Mouse (Mus musculus) liver, postnatal 0 days (tissue): ENCODE measurements at regions not wholly inside any gene's neighbourhood (a gene's known extent, or its start where the extent isn't known, plus 50 kb on each side); places are given as distances from the start of the nearest gene placed in this dataset.
A peak's percentile ranks its signal among the peaks of the same experiment; 100 is the strongest.

Experiments
- ATAC-seq: fragments of 200-750 bp; cut with Nextera tagmentation; 2 replicates; pipeline ENCODE4 v1.8.0; 2017; ENCODE audit warnings: mild to moderate bottlenecking, moderate library complexity
- DNase-seq: peaks from one replicate; pipeline ENCODE4 v3.0.0-alpha.2; 2016
- H3K27ac ChIP-seq: fragments of 300-500 bp; sonication (generic); 2 replicates; pipeline ENCODE4 v1.5.1; 2014; ENCODE audit warnings: antibody characterized with exemption, moderate library complexity, mild to moderate bottlenecking, low read depth
- H3K27me3 ChIP-seq: fragments of 300-500 bp; sonication (generic); 2 replicates; pipeline ENCODE4 v1.6.1; 2014; ENCODE audit warnings: low read length, control low read depth, mixed read lengths; ENCODE audit not compliant: insufficient read depth
- H3K36me3 ChIP-seq: fragments of 300-500 bp; sonication (generic); replicated peaks from 2 replicates; pipeline ENCODE4 v1.6.1; 2014; ENCODE audit warnings: mild to moderate bottlenecking, control low read depth, low read length, moderate library complexity, mixed read lengths; ENCODE audit not compliant: insufficient read depth
- H3K4me1 ChIP-seq: fragments of 300-500 bp; sonication (generic); 2 replicates; pipeline ENCODE4 v1.6.1; 2014; ENCODE audit warnings: antibody characterized with exemption, mild to moderate bottlenecking, control low read depth; ENCODE audit not compliant: insufficient read depth
- H3K4me2 ChIP-seq: fragments of 300-500 bp; sonication (generic); 2 replicates; pipeline ENCODE4 v1.6.1; 2014; ENCODE audit warnings: low read depth, mild to moderate bottlenecking, low read length, moderate library complexity, mixed read lengths
- H3K4me3 ChIP-seq: fragments of 300-500 bp; sonication (generic); 2 replicates; pipeline ENCODE4 v1.5.1; 2014; ENCODE audit warnings: low read depth, low read length
- H3K9ac ChIP-seq: fragments of 300-500 bp; sonication (generic); replicated peaks from 2 replicates; pipeline ENCODE4 v1.6.1; 2014; ENCODE audit warnings: mild to moderate bottlenecking, moderate library complexity
- H3K9me3 ChIP-seq: fragments of 300-500 bp; sonication (generic); 2 replicates; pipeline ENCODE4 v1.6.1; 2016; ENCODE audit warnings: mild to moderate bottlenecking, control low read depth, low read length, mixed read lengths
- CTCF ChIP-seq: sonication (generic); IDR thresholded peaks from 2 replicates; pipeline ENCODE4 v1.5.1; 2016; ENCODE audit warnings: antibody characterized with exemption, low read depth
- EP300 ChIP-seq: IDR thresholded peaks from 2 replicates; pipeline ENCODE4 v1.6.1; 2016; ENCODE audit warnings: antibody characterized with exemption, low read depth, mild to moderate bottlenecking
- WGBS: fragments of 180-500 bp; shearing (Covaris S2); extraction: QIAGEN DNeasy Blood & Tissue Kit; methylation state at CpG from one replicate; pipeline ENCODE4 v1.1.7; 2014; ENCODE audit not compliant: insufficient replicate concordance; 5-methylcytosine and 5-hydroxymethylcytosine counted together

DNA sequence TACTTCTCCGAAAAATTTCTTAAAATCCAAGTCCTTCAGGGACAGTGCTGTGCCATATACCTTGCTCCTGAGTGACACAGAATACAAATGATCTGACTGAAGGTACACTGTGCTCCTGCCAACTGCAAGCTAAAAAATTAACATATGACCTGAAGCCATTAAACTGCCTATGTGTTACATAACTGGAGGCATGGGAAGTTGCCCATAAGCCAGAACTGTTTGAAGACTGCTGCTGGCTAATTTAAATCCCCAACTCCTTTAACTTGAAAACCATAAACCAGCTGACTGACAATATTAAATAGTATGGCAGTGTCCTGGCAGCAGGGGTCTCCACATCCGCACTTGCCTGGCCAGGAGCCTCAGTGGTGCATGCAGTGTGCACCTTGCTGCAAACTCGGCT lies 68.9 kb upstream of the Ak4 start:
- no peaks in the 10 kb centered on the region for H3K27me3 ChIP-seq
- H3K4me3 ChIP-seq, result no peak overlapping the region
- DNase-seq (no peak), ATAC-seq (no peak)
- no peak for TF ChIP-seq CTCF
- TF ChIP-seq EP300, result no peak
- H3K9ac ChIP-seq, result no peak overlapping the region
- no peak overlapping the region for H3K4me2 ChIP-seq
- no peak overlapping the region for H3K27ac ChIP-seq
- 87% methylated on average over 3 of the region's 3 CpGs for WGBS
- H3K9me3 ChIP-seq, result no peaks in the 10 kb centered on the region
- H3K36me3 ChIP-seq, result peaks cover 16% of the 10 kb centered on the region
- peaks cover 19% of the 10 kb centered on the region for H3K4me1 ChIP-seq

DNA sequence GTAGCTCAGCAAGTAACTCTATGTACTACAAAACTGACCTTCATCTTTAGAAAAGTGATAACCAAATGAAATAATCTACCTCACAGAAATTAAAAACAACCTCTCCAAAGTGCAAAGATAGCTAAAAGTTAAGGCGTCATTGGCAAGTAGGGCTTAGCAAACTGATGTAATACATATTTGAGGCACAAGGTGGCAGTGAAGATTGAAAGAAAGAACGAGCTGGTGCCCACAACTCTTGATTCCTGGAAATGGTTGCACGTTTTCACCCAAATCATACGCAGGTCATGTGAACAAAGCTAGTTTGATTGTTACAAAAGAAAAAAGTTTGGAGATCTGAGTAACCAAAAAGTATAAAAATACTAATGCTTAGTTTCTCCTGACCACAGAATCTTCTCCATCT lies 69.7 kb upstream of the Ak4 start:
- H3K4me2 ChIP-seq, result no peak overlapping the region
- WGBS, result 2% methylated on average over 4 of the region's 4 CpGs
- H3K4me1 ChIP-seq, result peaks cover 13% of the 10 kb centered on the region
- ATAC-seq, result 0 out of 2 replicates have a peak, but pooled peaks have one; percentile 36
- no peaks in the 10 kb centered on the region for H3K9me3 ChIP-seq
- H3K27ac ChIP-seq, result no peak overlapping the region
- H3K9ac ChIP-seq, result no peak overlapping the region
- peak; percentile 29 for DNase-seq
- no peak overlapping the region for H3K4me3 ChIP-seq
- H3K36me3 ChIP-seq, result peaks cover 16% of the 10 kb centered on the region
- TF ChIP-seq EP300, result no peak
- peak; percentile 80 for TF ChIP-seq CTCF
- H3K27me3 ChIP-seq, result no peaks in the 10 kb centered on the region

DNA sequence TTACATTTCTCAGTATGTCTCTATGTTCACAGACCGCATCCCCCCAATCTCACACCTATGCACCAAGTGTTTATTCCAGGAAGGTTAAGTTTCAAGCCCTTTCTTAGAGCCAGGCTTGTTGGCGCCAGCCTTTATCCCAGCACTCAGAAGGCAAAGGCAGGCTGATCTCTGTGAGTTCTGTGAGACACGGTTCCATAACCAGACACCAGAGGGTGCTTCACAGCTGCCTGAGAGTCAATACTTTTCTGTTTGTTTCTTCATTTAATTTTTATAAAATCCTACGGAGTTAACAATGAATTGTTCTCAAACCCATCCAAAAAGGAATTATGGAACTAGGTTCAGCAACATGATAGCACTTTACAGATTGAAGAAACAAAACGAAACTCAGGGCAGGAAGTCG lies 71.8 kb upstream of the Ak4 start:
- WGBS, result 75% methylated on average over 6 of the region's 6 CpGs
- no peak overlapping the region for H3K9ac ChIP-seq
- H3K27me3 ChIP-seq, result no peaks in the 10 kb centered on the region
- H3K36me3 ChIP-seq, result peaks cover 22% of the 10 kb centered on the region
- no peak for TF ChIP-seq EP300
- no peak for TF ChIP-seq CTCF
- no peak overlapping the region for H3K4me3 ChIP-seq
- H3K4me2 ChIP-seq, result no peak overlapping the region
- H3K27ac ChIP-seq, result no peak overlapping the region
- H3K4me1 ChIP-seq, result no peaks in the 10 kb centered on the region; the same call in 1 of the 2 replicates
- DNase-seq (no peak), ATAC-seq (no peak)
- H3K9me3 ChIP-seq, result no peaks in the 10 kb centered on the region

DNA sequence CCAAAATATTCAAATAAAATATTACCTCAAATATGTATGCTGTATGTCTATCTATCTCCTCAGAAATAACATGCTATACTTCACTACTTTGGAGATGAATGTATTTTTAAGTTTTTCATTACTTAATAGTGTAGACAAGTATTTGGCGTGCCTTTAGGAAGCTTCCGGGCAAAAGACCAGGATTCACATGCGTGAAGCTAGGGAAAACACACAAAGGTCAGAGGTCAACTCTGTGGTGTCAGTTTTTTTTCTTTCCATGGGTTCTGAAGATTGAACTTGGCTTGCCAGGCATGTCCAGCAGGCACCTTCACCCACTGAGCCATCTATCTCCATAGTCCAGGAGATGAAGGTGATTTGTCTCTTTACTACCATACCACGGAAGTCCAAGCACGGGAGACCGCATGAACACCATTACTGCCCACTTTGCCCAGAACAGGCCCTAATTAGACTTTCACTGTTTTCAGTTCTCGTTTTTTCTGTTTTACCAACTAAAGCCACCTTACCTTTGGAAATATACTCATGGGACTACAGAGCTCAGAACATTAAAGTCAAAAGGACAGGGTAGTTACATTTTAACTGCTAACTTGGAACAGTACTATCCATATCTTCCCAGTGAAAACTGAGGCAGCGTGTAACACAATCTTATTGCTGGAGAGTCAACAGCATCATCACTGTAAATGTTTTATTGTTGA lies 76.9 kb upstream of the Ak4 start:
- TF ChIP-seq EP300 (no peak), CTCF (no peak)
- Histone ChIP-seq H3K4me1 (peaks cover 4% of the 10 kb centered on the region), H3K4me3 (no peak overlapping the region), H3K9ac (no peak overlapping the region), H3K27ac (0 out of 2 replicates have a peak overlapping the region, but pooled peaks have one; percentile 9), H3K9me3 (no peaks in the 10 kb centered on the region), H3K27me3 (no peaks in the 10 kb centered on the region), H3K4me2 (no peak overlapping the region), H3K36me3 (peaks cover 15% of the 10 kb centered on the region; the same call in 1 of the 2 replicates)
- DNase-seq, result no peak
- no peak for ATAC-seq
- 68% methylated on average over 8 of the region's 8 CpGs for WGBS

DNA sequence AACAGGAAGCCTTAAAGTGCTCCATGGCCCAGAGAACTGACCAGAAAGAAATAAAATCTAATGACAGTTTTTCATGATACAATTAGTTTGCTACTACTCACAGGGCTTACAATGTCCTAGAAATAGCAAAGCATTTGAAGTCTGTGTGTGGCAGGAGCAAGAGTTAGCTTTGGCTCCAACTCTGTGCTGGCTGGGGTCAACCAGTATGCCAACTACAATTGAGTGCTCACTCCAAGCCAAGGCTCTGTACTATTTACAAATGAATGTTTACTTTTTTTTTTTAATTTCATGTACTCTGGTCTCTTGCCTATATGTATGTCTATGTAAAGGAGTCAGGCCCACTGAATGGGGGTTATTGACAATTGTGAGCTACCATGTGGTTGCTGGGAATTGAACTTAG lies 75.7 kb upstream of the Jak1 start:
- no peaks in the 10 kb centered on the region for H3K9me3 ChIP-seq
- H3K36me3 ChIP-seq, result peaks cover 8% of the 10 kb centered on the region; the same call in 1 of the 2 replicates
- TF ChIP-seq CTCF (no peak), EP300 (no peak)
- H3K27me3 ChIP-seq, result no peaks in the 10 kb centered on the region
- H3K27ac ChIP-seq, result no peak overlapping the region
- no peak overlapping the region for H3K4me3 ChIP-seq
- ATAC-seq (no peak), DNase-seq (no peak)
- H3K9ac ChIP-seq, result no peak overlapping the region
- no peak overlapping the region for H3K4me2 ChIP-seq
- peaks cover 4% of the 10 kb centered on the region for H3K4me1 ChIP-seq

DNA sequence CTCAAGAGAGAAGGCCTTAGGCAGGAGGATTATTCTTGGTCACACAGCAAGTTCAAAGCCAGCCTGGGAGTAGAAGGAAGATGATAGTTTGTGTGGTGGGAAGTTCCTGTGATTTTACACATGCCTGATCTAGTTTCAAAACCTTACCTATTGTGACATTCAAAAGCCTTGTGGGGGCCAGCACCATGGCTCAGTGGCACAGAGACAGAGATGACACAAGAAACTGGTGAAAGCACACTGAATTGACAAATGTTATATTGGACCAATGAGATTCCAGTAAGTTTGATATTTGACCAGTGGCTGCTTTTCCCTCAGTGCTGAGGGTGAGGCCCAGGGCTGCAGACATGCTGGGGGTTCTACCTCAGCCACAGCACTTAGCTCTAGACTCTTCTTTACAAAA lies 73.1 kb upstream of the Jak1 start:
- Histone ChIP-seq H3K27me3 (no peaks in the 10 kb centered on the region), H3K27ac (no peak overlapping the region), H3K36me3 (no peaks in the 10 kb centered on the region), H3K4me2 (no peak overlapping the region), H3K9ac (no peak overlapping the region), H3K4me3 (no peak overlapping the region), H3K9me3 (no peaks in the 10 kb centered on the region), H3K4me1 (peaks cover 4% of the 10 kb centered on the region)
- TF ChIP-seq EP300 (no peak), CTCF (no peak)
- DNase-seq (no peak), ATAC-seq (no peak)

DNA sequence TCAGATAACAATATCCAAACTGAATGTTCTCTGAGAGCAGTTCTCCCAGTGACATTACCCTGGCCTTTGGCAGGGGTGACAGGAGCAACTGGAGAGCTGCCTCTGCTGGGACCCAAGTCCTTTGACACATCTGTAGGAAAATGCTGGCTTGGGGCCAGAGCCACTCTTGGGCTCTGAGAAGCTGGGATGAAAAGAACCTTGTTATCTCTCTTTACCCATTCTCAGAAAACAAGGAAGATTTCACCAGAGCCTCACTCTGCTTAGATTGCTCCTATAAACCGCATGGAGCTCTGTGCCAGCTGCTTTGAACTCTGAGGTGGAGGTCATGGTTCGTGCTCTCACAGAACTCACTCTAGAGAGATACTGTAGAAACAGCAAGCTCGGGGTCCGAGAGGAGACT lies 71.7 kb upstream of the Jak1 start:
- H3K4me1 ChIP-seq, result peaks cover 4% of the 10 kb centered on the region; the same call in 1 of the 2 replicates
- no peaks in the 10 kb centered on the region for H3K27me3 ChIP-seq
- WGBS, result 42% methylated on average over 4 of the region's 4 CpGs
- H3K36me3 ChIP-seq, result no peaks in the 10 kb centered on the region
- TF ChIP-seq EP300, result no peak
- no peak for TF ChIP-seq CTCF
- H3K4me2 ChIP-seq, result no peak overlapping the region
- H3K9me3 ChIP-seq, result no peaks in the 10 kb centered on the region
- H3K4me3 ChIP-seq, result no peak overlapping the region
- no peak overlapping the region for H3K27ac ChIP-seq
- H3K9ac ChIP-seq, result no peak overlapping the region
- no peak for ATAC-seq
- no peak for DNase-seq
